Mouse (Mus musculus): ENCODE results near the gene Rnaset2b.
"Not testable (repeated sequence)": the region's sequence is repeated elsewhere in the genome, so short reads cannot be mapped to it uniquely, and the experiment has no call there.

Gene Rnaset2b

DNA sequence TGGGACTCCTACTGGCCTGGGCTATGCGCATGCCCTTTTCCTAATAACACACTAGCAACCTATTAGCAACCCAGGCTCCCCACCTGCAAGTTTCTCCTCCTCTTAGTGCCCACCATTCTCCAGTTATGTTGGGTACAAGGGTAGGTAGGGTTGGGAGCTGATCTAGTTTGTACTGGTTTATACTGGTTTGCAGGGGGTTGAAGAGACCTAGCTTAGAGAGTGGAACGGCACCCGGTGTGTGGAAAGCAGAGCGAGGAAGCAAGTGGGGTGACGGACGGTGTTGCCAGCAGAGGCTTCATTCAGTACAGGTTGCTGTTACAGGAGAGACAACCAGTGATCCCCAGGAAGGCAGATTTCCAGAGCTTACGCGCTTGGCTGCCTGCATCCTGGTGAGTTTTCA is at the start of gene Rnaset2b:
Gene Rnaset2b (plus strand): TSS at position 301 of the 400 bp plus-strand sequence.
- DNase-seq: not testable (repeated sequence)

DNA sequence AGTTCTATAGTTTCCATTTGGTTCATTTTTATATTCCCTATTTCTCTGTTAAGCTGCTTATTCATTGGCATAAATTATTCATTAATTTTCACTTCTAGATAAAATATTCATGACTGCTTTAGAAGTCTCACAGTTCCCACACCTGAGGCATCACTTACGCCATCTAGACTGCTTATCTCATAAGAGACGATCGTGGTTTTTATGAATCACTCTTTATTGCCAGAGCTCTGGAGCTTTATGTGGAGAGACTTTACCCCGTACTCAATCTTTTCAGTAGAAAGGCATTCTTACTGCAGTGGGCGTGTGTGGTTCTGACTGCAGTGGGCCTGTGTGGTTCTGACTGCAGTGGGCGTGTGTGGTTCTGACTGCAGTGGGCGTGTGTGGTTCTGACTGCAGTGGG is 38.8 kb upstream of the Rnaset2b start:
- DNase-seq: not testable (repeated sequence)

DNA sequence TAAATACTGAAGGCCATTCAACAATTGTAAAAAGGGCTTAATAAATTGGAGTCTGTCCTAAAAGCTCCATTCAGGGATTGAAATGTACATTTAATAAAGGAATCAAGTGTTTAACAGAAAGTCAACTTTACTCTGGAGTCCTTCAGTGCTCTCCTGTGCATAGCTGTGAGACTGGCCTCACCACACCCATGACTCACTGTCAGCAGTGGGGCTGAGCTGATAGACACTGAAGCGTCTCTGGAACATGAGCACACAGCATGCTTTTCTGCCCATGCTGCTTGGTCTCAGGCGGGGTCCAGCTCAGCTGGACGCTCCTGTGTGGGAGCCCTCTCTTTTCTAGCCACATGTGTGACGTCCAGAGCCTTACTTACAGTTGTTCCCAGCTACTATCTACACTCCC is 27.9 kb upstream of the Rnaset2b start:
- DNase-seq: not testable (repeated sequence)

DNA sequence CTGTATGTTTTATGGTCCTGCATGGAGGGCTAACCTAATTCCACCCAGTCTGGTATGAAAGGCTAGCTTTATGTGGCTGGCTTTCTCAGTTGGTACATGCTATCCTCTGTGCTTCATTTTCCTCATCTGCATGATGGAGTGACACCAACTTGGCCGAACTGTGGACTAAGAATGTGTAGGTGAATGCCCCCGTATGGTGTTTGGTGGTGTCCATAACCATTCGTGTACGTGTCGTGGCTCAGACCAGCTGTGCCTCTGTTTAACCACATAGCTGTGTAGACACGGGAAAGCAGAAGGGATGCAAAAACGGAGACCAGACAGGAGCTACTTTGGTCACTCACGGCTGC is 22.8 kb upstream of the Rnaset2b start:
- not testable (repeated sequence) for DNase-seq

DNA sequence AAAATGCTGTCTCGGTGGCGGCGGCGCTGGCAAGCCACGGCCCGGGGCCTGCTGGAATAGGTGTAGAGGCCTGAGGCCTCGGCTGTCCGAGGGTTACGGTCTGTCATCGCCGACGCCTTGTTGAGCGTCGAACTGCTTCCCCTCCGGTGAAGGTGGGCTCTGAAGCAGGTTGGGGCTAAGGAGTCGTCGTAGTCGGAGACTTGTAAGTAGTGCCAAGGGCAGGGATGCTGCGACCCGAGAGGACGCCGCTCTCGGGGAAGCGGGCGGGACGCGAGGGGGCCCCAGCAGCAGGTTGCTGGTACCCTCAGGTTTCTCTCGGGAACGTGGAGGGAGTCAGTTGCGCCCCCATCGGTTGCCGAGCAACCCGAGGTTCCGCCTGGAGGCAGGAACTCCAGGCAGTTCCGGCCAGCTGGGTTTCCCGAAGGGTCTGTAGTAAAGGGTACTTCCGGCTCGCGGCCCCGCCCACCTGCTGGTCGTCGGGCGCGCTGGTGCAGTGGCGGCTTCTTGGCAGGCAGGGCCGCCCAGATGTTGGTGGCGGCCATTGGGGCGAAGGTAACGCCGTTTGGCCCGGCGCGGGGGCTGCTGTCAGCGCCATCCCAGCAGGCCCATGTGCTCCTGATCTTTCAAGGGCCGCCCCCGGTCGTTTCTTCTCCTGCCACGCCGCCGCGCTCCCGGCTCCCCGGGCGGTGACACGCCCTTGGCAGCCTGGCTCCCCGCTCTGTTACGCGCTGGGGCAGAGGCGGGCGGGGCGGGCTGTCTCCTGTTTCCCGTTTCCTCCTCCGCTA is 22.3 kb upstream of the Rnaset2b start, which contains the start of gene Rsph3b:
Gene Rsph3b (minus strand): TSS at position 699 of the 785 bp plus-strand sequence.
- DNase-seq: peak; percentile 92

DNA sequence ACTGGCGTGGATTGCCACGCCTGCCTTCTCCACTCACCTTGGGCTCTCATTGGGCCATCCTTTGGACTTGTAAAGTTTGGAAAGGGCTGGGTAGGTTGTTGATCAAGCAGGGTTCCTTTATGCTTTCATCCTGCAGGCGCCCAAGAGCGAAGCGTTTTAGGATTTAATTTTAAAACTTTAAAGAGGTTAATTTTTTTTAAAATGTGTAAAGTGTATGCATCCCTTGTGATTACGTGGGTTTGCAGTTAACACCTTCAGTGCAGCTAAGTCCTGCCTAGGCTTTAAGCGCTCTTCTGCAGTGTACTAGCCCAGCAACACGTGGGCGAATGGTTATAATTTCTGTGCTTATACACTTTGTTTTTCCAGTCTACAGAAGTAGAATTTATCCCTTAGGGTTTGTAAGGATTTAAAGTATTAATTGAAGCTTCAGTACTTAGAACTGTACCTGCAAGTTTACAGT is 21.6 kb upstream of the Rnaset2b start:
- not testable (repeated sequence) for DNase-seq

DNA sequence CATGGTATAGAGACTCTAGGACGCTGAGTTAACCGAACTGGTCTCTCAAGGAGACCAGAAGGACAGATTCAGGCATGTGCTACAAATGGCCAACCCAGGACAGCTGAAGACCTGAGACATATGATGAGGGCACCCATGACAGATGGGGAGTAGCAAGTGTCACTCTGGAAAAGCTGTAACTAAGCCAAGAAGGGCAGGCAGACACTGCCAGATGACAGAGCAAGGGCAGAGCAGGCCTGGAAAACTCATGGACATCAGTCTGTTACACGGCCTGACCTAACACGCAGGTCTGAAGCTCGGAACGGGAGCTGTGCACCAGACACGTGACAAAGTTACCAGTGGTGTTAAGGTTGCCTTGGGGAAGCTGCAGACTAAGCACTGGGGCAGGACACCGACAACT is 11.6 kb upstream of the Rnaset2b start:
- not testable (repeated sequence) for DNase-seq

DNA sequence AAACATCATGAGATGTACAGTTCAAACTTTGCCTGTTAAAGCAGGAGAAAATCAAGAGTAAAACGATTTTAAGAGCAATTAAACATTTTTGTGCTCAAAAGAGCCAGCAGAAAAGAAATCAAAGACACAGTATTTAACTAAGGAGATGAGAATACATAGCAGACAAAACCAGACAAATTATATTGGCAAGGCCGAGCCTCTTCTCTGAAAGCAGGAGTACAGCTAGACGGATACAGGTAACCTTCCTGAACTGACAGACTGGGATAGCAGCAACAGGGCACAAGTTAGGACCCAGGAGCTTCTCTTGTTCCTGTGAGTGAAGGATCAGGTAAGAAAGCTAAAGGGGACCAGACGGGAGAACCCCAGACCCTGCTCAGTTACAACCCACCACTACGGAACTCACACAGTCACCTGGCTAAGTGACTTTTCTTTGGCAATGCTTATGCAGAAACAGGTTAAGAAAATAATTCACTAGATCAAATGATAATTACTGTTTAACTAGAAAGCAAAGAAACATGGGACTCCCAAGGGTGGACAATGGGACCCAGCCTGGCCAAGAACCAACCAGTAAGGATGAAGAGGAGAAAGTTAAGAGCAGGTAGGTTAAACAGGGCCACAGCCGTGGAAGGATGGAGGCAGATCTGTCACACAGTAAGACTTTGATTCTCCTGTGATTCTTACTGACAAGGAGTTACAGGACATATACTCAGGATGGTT is 10.7 kb upstream of the Rnaset2b start:
- not testable (repeated sequence) for DNase-seq

DNA sequence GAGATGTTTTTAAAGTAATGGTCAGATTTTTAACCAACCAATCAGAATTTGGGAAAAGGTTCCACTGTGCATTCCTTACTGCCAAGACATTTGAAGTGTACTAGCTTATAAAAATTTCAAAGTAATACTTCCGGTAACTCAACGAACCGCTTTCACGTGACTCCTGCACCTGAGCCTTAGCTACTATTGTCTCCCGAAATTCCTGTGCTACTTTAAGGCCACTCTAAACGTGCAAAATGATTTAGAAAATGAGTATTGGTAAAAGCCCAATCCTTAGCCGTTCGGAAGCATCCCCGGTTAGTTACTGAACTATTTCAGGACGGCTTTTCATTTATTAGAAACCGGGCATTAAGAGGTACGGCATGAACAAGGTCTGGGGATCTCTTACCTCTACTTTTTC is 10.1 kb upstream of the Rnaset2b start:
- DNase-seq: not testable (repeated sequence)

DNA sequence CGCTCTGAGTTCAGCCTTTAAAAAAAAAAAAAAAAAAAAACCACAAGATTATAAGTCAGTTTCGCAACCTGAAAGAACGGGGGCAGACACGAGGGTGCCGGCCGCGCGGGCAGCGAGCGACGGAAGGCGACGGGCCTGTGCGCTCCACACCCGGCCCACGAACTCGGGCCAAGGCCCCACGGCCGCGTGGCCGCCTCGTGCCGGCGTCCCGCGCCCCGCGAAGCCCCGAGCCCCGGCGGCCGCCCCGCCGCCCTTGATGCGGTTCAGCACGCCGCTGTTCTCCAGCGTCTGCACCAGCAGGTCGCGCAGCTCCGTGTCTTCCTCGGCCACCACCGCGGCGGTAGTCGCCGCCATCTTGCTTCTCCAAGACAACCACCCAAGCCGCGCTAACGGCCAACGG is 9.7 kb upstream of the Rnaset2b start, which contains the start of gene Tagap1:
Gene Tagap1 (minus strand): TSS at position 381 of the 400 bp plus-strand sequence.
- peak; percentile 61 for DNase-seq

DNA sequence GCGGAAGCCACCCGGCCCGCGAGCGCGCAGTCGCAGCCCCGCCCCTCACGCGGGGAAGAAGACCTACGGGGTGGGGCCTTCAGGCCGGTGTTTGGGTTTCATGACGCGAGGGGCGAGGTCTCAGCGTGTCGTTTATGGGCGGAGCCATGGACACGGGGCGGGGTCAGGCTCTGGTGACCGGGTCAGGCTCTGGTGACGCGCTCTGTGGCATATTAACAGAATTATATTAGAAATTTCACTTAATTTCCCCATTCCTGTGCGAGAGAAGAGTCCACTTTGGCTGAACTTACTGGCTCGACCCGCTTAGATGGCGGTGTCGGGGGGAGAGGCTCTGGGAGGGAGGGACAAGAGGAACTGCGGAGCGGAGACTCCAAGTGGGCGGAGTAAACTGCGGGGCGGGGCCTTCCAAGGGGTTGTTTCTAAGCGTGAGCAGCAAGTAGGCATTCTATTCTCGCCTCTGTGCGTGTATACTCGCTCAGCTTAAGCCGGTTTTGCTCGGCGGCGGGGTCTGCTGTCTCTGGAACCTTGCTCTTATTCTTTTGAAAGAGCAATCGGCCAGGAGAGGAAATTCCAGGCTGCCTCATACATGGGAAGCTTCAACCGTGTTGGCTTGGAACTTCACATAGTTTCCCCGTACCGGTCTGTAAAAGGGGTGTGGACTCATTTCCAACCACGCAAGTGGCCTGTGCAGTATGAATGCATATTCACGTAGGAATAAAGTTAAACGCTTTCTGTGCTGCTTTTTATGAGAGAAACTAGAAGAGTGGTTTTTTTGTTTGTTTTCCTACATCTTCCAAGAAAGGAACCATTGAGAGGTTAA is 9.0 kb upstream of the Rnaset2b start:
- DNase-seq: not testable (repeated sequence)

DNA sequence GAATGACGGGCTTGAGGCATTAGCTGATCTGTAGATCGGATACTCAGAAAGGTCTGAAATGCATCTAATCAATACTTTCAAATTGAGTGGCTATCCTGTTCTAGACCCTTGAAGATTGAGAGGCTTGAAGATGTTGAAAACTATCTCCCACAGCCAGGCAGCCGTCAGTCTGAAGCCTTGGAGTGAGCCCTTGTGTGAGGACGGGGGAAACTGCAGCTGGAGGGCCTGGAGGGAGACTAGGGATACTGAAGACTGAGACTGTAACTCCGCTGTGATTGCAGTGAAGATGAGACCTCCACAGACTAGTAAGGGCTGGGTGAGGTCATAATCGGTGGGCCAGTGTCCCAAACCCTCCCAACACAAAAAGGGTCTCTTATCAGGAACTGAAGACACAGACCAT is 8.1 kb upstream of the Rnaset2b start:
- not testable (repeated sequence) for DNase-seq

DNA sequence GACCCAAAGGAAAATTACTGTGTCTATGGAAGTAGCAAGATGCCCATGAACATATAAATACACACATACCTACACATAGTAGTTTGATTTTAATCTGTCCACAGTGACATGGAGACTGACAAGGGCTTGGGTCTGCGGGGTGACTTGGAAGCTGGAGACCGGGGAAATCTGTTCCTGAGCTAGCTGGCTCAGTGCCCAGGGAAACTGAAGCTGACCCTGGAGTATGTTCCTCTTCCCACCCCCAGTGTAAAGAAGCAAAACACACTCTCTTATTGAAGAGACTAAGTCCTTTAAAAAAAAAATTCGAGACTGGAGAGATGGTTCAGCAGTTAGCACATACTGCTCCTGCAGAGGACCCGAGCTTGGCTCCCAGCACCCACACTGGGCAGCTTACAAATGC is 7.5 kb upstream of the Rnaset2b start:
- not testable (repeated sequence) for DNase-seq

DNA sequence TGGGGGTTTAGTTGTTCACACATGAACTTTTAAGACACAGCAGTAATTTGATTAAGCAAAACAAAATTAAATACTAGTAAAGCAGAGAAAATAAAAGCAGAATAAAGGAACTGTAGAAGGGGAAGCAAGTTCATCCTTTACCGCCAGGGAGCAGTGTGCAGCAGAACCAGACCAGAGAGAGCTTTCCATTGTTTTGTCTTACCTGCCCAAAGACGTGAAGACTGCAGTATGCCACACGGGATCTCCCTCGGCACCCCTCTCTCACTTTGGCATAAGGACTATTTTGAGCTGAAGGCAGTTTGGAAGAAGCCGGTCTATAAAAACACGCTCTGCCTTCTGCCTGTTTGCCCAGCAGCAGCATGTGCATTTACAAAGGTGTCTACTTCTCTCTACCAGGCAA is 5.1 kb upstream of the Rnaset2b start:
- DNase-seq: not testable (repeated sequence)

DNA sequence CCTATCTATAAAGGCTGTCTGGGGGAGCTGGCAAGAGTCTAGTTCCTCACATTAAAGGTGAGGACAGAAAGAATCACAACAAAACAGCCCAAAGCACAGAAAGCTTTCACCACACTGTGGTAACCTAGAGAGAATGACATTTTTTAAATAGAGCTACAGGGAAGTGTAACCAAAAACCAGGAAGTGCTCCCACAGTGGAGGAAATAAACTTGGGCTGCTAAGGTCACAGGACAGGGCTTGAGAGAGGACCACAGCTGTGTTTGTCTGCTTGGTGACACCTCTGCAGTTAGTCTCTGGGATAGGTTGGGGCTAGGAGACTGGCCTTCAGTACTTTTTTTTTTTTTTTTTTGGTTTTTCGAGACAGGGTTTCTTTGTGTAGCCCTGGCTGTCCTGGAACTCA is 2.8 kb upstream of the Rnaset2b start:
- not testable (repeated sequence) for DNase-seq

DNA sequence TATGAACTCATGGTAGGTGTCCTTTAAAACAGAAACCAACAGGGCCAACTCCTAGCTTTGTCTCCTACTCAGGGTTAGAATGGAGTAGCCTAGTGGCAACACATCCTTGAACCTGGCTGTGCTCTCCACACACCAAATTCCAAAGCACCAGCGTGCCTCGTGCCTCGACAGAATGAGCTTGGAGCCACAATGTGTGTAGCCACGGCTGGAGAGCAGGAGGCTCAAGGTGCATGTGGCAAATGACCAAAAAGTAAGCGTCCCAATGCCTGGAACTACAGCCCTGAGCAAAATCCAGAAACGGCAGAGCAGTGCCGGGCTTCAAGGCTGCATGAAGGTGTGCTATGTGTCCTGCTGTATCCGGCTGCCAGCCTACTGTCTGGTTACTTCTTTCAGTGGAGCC is 804 bp downstream of the Rnaset2b start:
- not testable (repeated sequence) for DNase-seq

DNA sequence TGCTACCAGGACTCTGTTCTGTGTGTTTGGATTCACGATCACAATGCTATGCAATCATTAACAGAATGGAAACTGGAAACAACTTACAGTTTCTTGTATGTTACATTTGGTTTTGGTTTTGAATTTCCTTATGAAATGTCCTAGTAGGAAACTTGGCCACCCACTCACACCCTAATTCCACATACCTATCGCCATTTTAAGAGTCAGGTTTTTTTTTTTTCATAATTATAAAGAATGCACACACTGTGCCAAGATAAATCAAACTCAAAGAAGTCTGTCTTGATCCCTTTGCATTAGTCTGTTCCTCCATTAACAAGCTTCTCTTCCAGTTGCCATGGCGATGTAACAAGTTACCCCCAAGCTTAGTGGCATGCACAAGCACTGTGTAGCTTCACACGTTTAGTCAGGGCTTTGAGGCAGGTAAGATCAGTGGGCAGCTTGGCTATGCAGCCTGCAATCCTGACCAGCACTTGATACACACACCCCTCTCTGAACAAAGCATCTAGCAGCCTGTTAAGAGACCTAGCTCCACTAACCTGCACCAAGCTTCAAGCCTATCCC is 2.5 kb downstream of the Rnaset2b start:
- DNase-seq: not testable (repeated sequence)

DNA sequence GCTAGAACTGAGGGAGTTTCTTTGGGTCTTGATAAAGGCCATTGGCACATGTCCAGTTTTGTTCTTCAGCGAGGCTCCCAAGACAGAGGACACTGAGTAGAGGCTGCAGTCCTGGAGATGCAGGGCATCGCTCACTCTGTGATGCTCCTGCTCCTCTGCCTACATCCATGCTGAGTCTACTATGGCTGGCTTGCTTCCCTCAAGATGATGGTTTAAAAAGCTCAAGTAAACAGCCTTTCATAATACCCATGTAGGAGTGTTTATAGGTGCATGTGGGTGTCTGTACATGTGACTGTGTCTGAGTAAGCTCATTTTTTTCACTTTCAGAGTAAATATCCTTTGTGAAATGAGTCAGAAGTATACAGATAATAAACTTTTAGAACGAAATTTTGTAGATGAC is 4.6 kb downstream of the Rnaset2b start:
- not testable (repeated sequence) for DNase-seq

DNA sequence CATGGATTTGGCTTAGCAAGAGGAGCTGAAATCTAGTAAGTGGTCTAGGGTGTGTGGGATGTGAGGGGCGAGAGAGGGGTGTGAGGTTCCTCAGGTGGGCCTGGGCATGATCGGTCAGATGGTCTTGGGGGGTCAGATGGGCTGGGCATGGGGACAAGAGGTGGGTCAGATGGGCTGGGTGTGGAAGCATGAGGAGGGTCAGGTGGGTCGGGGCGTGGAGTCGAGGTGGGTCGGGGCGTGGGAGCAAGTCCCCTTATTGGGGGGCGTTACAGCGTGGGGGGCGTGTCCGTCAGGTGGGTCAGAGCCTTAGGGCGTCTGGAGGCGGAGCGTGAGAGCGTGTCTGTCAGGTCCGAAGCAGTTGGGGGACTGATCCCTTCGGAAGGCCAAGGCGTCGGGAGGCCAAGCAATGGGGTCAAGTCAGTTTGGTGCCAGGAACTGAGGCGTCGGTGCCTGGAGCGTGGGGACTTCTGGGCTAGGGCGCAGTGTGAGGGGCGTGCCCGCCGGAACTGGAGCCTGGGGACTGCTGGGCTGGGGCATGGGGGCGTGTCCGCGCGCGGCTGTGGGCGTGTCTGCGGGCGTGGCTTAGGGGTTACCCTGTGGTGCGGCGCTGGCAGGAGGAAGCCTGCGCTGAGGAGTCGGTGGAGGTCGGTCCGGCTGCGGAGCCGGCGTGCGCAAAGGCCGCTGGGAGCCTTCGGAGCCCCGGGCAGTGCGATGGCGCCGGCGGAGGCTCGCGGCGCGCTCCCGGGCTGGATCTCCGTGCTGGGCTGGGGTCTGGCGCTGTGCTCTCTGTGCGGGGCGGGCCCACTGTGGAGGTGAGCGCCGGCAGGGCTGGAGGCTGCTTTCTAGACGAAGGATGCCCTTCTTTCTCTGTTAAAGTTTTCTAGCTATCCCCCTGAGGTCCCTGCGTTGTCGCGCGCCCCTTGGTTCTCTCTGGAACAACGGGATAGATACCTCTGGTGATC is 8.1 kb downstream of the Rnaset2b start, which contains the start of gene Gm49721:
Gene Gm49721 (plus strand): TSS at position 618 of the 962 bp plus-strand sequence.
- DNase-seq: peak; percentile 85

DNA sequence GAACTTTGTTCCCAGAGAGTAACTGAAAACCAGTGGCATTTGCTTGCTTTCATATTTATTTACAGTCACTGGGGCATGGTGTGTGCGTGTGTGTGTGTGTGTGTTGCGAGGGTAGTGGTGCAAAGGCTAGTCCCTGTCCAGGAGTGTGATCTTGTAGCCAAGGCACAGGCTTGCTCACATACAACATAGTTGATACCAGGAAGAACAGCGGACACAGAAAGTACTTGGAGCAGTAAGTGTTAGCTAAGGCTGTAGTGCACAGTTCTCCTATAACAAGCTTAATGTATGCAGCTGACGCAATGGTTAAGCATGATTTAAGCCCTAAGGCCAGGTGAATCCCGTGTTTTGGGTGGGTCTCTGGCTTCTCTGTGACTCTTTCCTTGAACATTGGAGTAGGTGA is 8.9 kb downstream of the Rnaset2b start:
- DNase-seq: not testable (repeated sequence)

DNA sequence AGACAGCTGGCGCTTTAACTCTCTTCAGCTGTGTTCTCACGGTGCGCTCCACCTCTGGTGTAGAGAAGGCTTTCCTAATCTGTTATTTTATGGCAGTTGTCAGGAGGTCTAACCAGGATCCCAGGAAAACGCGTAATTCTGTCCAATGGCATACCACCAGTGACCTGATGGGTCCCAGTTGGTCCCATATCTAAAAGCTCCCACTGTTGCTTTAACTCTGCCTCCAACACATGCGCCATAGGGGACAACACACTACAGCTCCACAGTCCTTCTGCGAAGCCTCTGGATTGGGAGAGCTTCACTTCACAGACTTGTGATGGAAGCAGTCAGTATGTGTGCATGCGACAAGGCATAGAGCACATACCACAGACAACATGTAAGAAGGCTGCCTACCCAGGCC is 9.7 kb downstream of the Rnaset2b start:
- DNase-seq: not testable (repeated sequence)

All from kidney, postnatal 14 days (tissue).